Mouse (Mus musculus): Measurements from ENCODE around the gene Ptprn. TPM values are rescaled to one million over a fixed set of nuclear protein-coding genes. Genes with fewer than 3 reads are reported as not detected.

The Ptprn gene
- polyA plus RNA-seq, 1 experiment from 2014 or later, result 4.5 TPM

Small RNA genes lying within 50 kb of the gene (microRNA-seq; reads per million reads assigned to microRNA genes)
- not detected for gene Gm27943

Other genes starting within 250 kb of the Ptprn start
- 8.4 and 10.6 TPM in 2 replicates for gene Nhej1, start 139.3 kb downstream of the Ptprn start, polyA plus RNA-seq (2015; fragmentation: Nextera tagmentation; extraction: Ambion mirVana)
- 0.08 TPM in 1 of 2 replicates, not detected in the other for gene Slc23a3, start 130.6 kb downstream of the Ptprn start, polyA plus RNA-seq (2015; fragmentation: Nextera tagmentation; extraction: Ambion mirVana)
- gene Cnppd1, start 121.8 kb downstream of the Ptprn start, polyA plus RNA-seq (2015; fragmentation: Nextera tagmentation; extraction: Ambion mirVana), result 47.1 and 52.8 TPM in 2 replicates
- gene Retreg2, start 121.7 kb downstream of the Ptprn start, polyA plus RNA-seq (2015; fragmentation: Nextera tagmentation; extraction: Ambion mirVana), result 71.8 and 75.1 TPM in 2 replicates
- gene Zfand2b, start 95.9 kb downstream of the Ptprn start, polyA plus RNA-seq (2015; fragmentation: Nextera tagmentation; extraction: Ambion mirVana), result 33.2 and 37.9 TPM in 2 replicates
- 28.6 and 31.7 TPM in 2 replicates for gene Abcb6, start 84.1 kb downstream of the Ptprn start, polyA plus RNA-seq (2015; fragmentation: Nextera tagmentation; extraction: Ambion mirVana)
- 22.0 and 23.1 TPM in 2 replicates for gene Ankzf1, start 72.4 kb downstream of the Ptprn start, polyA plus RNA-seq (2015; fragmentation: Nextera tagmentation; extraction: Ambion mirVana)
- 29.7 and 31.8 TPM in 2 replicates for gene Atg9a, start 72.3 kb downstream of the Ptprn start, polyA plus RNA-seq (2015; fragmentation: Nextera tagmentation; extraction: Ambion mirVana)
- gene Glb1l, start 53.7 kb downstream of the Ptprn start, polyA plus RNA-seq (2015; fragmentation: Nextera tagmentation; extraction: Ambion mirVana), result 14.6 and 21.1 TPM in 2 replicates
- 143 and 157 TPM in 2 replicates for gene Stk16, start 53.7 kb downstream of the Ptprn start, polyA plus RNA-seq (2015; fragmentation: Nextera tagmentation; extraction: Ambion mirVana)
- gene Tuba4a, start 44.6 kb downstream of the Ptprn start, polyA plus RNA-seq (2015; fragmentation: Nextera tagmentation; extraction: Ambion mirVana), result 15.3 and 16.6 TPM in 2 replicates
- gene A630095N17Rik, start 32.4 kb downstream of the Ptprn start, polyA plus RNA-seq (2015; fragmentation: Nextera tagmentation; extraction: Ambion mirVana), result not detected in 2 replicates
- 40.0 and 41.7 TPM in 2 replicates for gene Dnajb2, start 28.1 kb downstream of the Ptprn start, polyA plus RNA-seq (2015; fragmentation: Nextera tagmentation; extraction: Ambion mirVana)
- 37.0 and 44.1 TPM in 2 replicates for gene Resp18, start 13.9 kb upstream of the Ptprn start, polyA plus RNA-seq (2015; fragmentation: Nextera tagmentation; extraction: Ambion mirVana)
- gene Dnpep, start 53.5 kb upstream of the Ptprn start, polyA plus RNA-seq (2015; fragmentation: Nextera tagmentation; extraction: Ambion mirVana), result 140 and 142 TPM in 2 replicates
- 0.81 and 1.1 TPM in 2 replicates for gene Des, start 95.8 kb upstream of the Ptprn start, polyA plus RNA-seq (2015; fragmentation: Nextera tagmentation; extraction: Ambion mirVana)
- 7.6 and 9.0 TPM in 2 replicates for gene Speg, start 110.8 kb upstream of the Ptprn start, polyA plus RNA-seq (2015; fragmentation: Nextera tagmentation; extraction: Ambion mirVana)
- gene Gmppa, start 171.4 kb upstream of the Ptprn start, polyA plus RNA-seq (2015; fragmentation: Nextera tagmentation; extraction: Ambion mirVana), result 53.7 and 62.7 TPM in 2 replicates
- gene Asic4, start 185.9 kb upstream of the Ptprn start, polyA plus RNA-seq (2015; fragmentation: Nextera tagmentation; extraction: Ambion mirVana), result 4.0 and 5.4 TPM in 2 replicates
- 16.9 and 18.6 TPM in 2 replicates for gene Chpf, start 214.8 kb upstream of the Ptprn start, polyA plus RNA-seq (2015; fragmentation: Nextera tagmentation; extraction: Ambion mirVana)
- gene Tmem198, start 215.0 kb upstream of the Ptprn start, polyA plus RNA-seq (2015; fragmentation: Nextera tagmentation; extraction: Ambion mirVana), result 34.0 and 35.5 TPM in 2 replicates
- 15.5 and 17.2 TPM in 2 replicates for gene Obsl1, start 241.9 kb upstream of the Ptprn start, polyA plus RNA-seq (2015; fragmentation: Nextera tagmentation; extraction: Ambion mirVana)
- 5.8 and 8.0 TPM in 2 replicates for gene Inha, start 242.6 kb upstream of the Ptprn start, polyA plus RNA-seq (2015; fragmentation: Nextera tagmentation; extraction: Ambion mirVana)

Measured in forebrain, embryonic 13.5 days (tissue).